Mouse (Mus musculus): ENCODE data around the gene S100a5. TPM values are rescaled to one million over a fixed set of nuclear protein-coding genes. Genes with fewer than 3 reads are reported as not detected.

The S100a5 gene
- total RNA-seq, 2 experiments from 2014 or later, result not detected

Other genes starting within 250 kb of the S100a5 start
- gene Slc27a3, start 218.6 kb upstream of the S100a5 start, total RNA-seq (2021), result 10 to 100 TPM; 15.2 to 19.1 TPM
- gene Ints3, start 174.9 kb upstream of the S100a5 start, total RNA-seq (2021), result 10 to 100 TPM; 60.5 to 67.0 TPM
- gene Npr1, start 142.7 kb upstream of the S100a5 start, total RNA-seq (2021), result 1 to 10 TPM; 4.2 to 6.5 TPM
- gene Ilf2, start 132.4 kb upstream of the S100a5 start, total RNA-seq (2021), result 10 to 100 TPM; 86.0 to 87.9 TPM
- 10 to 100 TPM; 47.0 to 51.7 TPM for gene Snapin, start 117.5 kb upstream of the S100a5 start, total RNA-seq (2021)
- 100 to 1,000 TPM; 164 to 166 TPM for gene Chtop, start 99.0 kb upstream of the S100a5 start, total RNA-seq (2021)
- gene S100a1, start 94.1 kb upstream of the S100a5 start, total RNA-seq (2021), result 10 to 100 TPM; 91.9 to 92.5 TPM
- gene S100a13, start 94.1 kb upstream of the S100a5 start, total RNA-seq (2021), result 10 to 100 TPM; 27.1 to 29.7 TPM
- gene S100a14, start 81.7 kb upstream of the S100a5 start, total RNA-seq (2021), result under 1 TPM; 0.60 to 0.74 TPM
- 100 to 1,000 TPM in 1 of 2 experiments, 10 to 100 TPM in 1; 97.9 to 107 TPM for gene S100a16, start 71.3 kb upstream of the S100a5 start, total RNA-seq (2021)
- gene S100a3, start 47.9 kb upstream of the S100a5 start, total RNA-seq (2021), result 1 to 10 TPM; 2.3 to 3.0 TPM
- gene S100a2, start 18.3 kb upstream of the S100a5 start, total RNA-seq (2021), result not detected
- not detected for gene Gm42674, start 6.6 kb upstream of the S100a5 start, total RNA-seq (2021)
- gene S100a4, start 4.8 kb upstream of the S100a5 start, total RNA-seq (2021), result 1 to 10 TPM; 7.3 to 9.1 TPM
- 10 to 100 TPM; 26.3 to 30.1 TPM for gene S100a6, start 4.4 kb downstream of the S100a5 start, total RNA-seq (2021)
- under 1 TPM in 1 of 2 experiments, not detected in 1; 0.35 TPM for gene S100a7a, start 45.5 kb downstream of the S100a5 start, total RNA-seq (2021)
- not detected for gene S100a8, start 60.5 kb downstream of the S100a5 start, total RNA-seq (2021)
- under 1 TPM in 1 of 2 experiments, not detected in 1; 0.83 TPM for gene S100a9, start 87.2 kb downstream of the S100a5 start, total RNA-seq (2021)
- gene Pglyrp4, start 118.4 kb downstream of the S100a5 start, total RNA-seq (2021), result not detected
- gene Gm5849, start 169.4 kb downstream of the S100a5 start, total RNA-seq (2021), result not detected

All from layer of hippocampus, postnatal 14 days (tissue).